Mouse (Mus musculus): Measurements from ENCODE around the gene Fbxl8. TPM values are rescaled to one million over a fixed set of nuclear protein-coding genes. Genes with fewer than 3 reads are reported as not detected.

Fbxl8 gene
- polyA plus RNA-seq, 1 experiment from 2014 or later, result 3.1 TPM

- Histone ChIP-seq H3K27me3 (ENCODE audit: insufficient read depth, low read length) (no peaks in the 10 kb centered on the region), H3K27ac (ENCODE audit: low read length) (no peak overlapping the region), H3K9me3 (ENCODE audit: low read length) (no peaks in the 10 kb centered on the region), H3K4me1 (ENCODE audit: insufficient read depth, low read length) (no peaks in the 10 kb centered on the region), H3K4me3 (ENCODE audit: low read length) (no peak overlapping the region), H3K9ac (replicated peaks; ENCODE audit: low read length) (no peak overlapping the region), H3K4me2 (replicated peaks; ENCODE audit: low read depth, low read length) (no peak overlapping the region), H3K36me3 (ENCODE audit: insufficient read depth, low read length) (peaks cover 6% of the 10 kb centered on the region)
- WGBS, result 36% methylated on average over 1 of the region's 1 CpGs
- no peak for ATAC-seq (ENCODE audit: low FRiP score, low TSS enrichment)
These were observed 31.1 kb upstream of the Fbxl8 start for GRCm38 (mm10) chr8:105233126-105233935.

GRCm38 (mm10) chr8:105235206-105235605 lies 29.2 kb upstream of the Fbxl8 start:
- Histone ChIP-seq H3K27ac (ENCODE audit: low read length) (no peak overlapping the region), H3K9me3 (ENCODE audit: low read length) (no peaks in the 10 kb centered on the region), H3K36me3 (ENCODE audit: insufficient read depth, low read length) (peaks cover 23% of the 10 kb centered on the region), H3K4me3 (ENCODE audit: low read length) (no peak overlapping the region), H3K4me2 (replicated peaks; ENCODE audit: low read depth, low read length) (no peak overlapping the region), H3K4me1 (ENCODE audit: insufficient read depth, low read length) (no peaks in the 10 kb centered on the region), H3K27me3 (ENCODE audit: insufficient read depth, low read length) (no peaks in the 10 kb centered on the region), H3K9ac (replicated peaks; ENCODE audit: low read length) (no peak overlapping the region)
- ATAC-seq (ENCODE audit: low FRiP score, low TSS enrichment), result no peak
- 68% methylated on average over 1 of the region's 1 CpGs for WGBS

- Histone ChIP-seq H3K4me3 (ENCODE audit: low read length) (no peak overlapping the region), H3K27me3 (ENCODE audit: insufficient read depth, low read length) (no peaks in the 10 kb centered on the region), H3K9me3 (ENCODE audit: low read length) (no peaks in the 10 kb centered on the region), H3K9ac (replicated peaks; ENCODE audit: low read length) (no peak overlapping the region), H3K36me3 (ENCODE audit: insufficient read depth, low read length) (peaks cover 36% of the 10 kb centered on the region), H3K4me2 (replicated peaks; ENCODE audit: low read depth, low read length) (no peak overlapping the region), H3K27ac (ENCODE audit: low read length) (no peak overlapping the region), H3K4me1 (ENCODE audit: insufficient read depth, low read length) (no peaks in the 10 kb centered on the region)
- 80% methylated on average over 14 of the region's 14 CpGs for WGBS
- no peak for ATAC-seq (ENCODE audit: low FRiP score, low TSS enrichment)
These were observed 26.9 kb upstream of the Fbxl8 start for GRCm38 (mm10) chr8:105237442-105238142.

GRCm38 (mm10) chr8:105241016-105241415 lies 23.4 kb upstream of the Fbxl8 start:
- WGBS, result 97% methylated on average over 7 of the region's 7 CpGs
- H3K36me3 ChIP-seq (ENCODE audit: insufficient read depth, low read length), result peaks cover 30% of the 10 kb centered on the region
- ATAC-seq (ENCODE audit: low FRiP score, low TSS enrichment), result no peak

DNA sequence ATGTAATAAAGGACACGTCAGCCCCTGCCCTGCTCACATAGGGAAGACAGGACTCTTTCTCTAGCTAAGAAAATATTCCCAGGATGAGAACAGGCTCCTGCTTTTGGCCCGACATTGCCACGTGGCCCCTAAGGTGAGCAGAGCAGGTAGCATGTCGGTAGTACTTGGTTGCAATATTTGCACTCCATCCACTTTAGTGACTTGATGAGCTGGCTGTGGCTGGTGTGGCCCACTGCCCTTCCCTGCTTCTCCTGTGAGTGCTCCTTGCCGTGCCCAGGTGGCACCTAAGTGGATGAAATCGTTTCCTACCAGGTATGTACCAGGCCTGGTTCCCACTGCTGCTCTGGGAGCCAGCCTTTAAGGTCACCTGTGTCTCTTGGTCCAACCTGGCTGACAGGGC lies 12.5 kb upstream of the Fbxl8 start:
- Histone ChIP-seq H3K9ac (replicated peaks; ENCODE audit: low read length) (no peak overlapping the region), H3K4me3 (ENCODE audit: low read length) (no peak overlapping the region), H3K4me2 (replicated peaks; ENCODE audit: low read depth, low read length) (no peak overlapping the region), H3K9me3 (ENCODE audit: low read length) (no peaks in the 10 kb centered on the region), H3K27me3 (ENCODE audit: insufficient read depth, low read length) (peaks cover 9% of the 10 kb centered on the region; the same call in 1 of the 2 replicates), H3K4me1 (ENCODE audit: insufficient read depth, low read length) (peaks cover 11% of the 10 kb centered on the region), H3K36me3 (ENCODE audit: insufficient read depth, low read length) (peaks cover 41% of the 10 kb centered on the region), H3K27ac (ENCODE audit: low read length) (no peak overlapping the region)
- ATAC-seq (ENCODE audit: low FRiP score, low TSS enrichment), result no peak
- WGBS, result 92% methylated on average over 6 of the region's 6 CpGs

More at GRCm38 (mm10) chr8:105241016-105241415, 23.4 kb upstream of the Fbxl8 start:
- H3K9me3 ChIP-seq (ENCODE audit: low read length), result no peaks in the 10 kb centered on the region
- H3K4me1 ChIP-seq (ENCODE audit: insufficient read depth, low read length), result no peaks in the 10 kb centered on the region
- H3K4me3 ChIP-seq (ENCODE audit: low read length), result no peak overlapping the region
- H3K4me2 ChIP-seq (replicated peaks; ENCODE audit: low read depth, low read length), result no peak overlapping the region
- no peak overlapping the region for H3K27ac ChIP-seq (ENCODE audit: low read length)
- no peak overlapping the region for H3K9ac ChIP-seq (replicated peaks; ENCODE audit: low read length)
- no peaks in the 10 kb centered on the region for H3K27me3 ChIP-seq (ENCODE audit: insufficient read depth, low read length)

- Histone ChIP-seq H3K9me3 (ENCODE audit: low read length) (no peaks in the 10 kb centered on the region), H3K9ac (replicated peaks; ENCODE audit: low read length) (no peak overlapping the region), H3K27me3 (ENCODE audit: insufficient read depth, low read length) (peaks cover 15% of the 10 kb centered on the region), H3K4me3 (ENCODE audit: low read length) (no peak overlapping the region), H3K4me1 (ENCODE audit: insufficient read depth, low read length) (peaks cover 11% of the 10 kb centered on the region), H3K36me3 (ENCODE audit: insufficient read depth, low read length) (peaks cover 41% of the 10 kb centered on the region), H3K27ac (ENCODE audit: low read length) (no peak overlapping the region), H3K4me2 (replicated peaks; ENCODE audit: low read depth, low read length) (no peak overlapping the region)
- no peak for ATAC-seq (ENCODE audit: low FRiP score, low TSS enrichment)
- WGBS, result 86% methylated on average over 10 of the region's 10 CpGs
These were observed 11.5 kb upstream of the Fbxl8 start for GRCm38 (mm10) chr8:105252680-105253537.

DNA sequence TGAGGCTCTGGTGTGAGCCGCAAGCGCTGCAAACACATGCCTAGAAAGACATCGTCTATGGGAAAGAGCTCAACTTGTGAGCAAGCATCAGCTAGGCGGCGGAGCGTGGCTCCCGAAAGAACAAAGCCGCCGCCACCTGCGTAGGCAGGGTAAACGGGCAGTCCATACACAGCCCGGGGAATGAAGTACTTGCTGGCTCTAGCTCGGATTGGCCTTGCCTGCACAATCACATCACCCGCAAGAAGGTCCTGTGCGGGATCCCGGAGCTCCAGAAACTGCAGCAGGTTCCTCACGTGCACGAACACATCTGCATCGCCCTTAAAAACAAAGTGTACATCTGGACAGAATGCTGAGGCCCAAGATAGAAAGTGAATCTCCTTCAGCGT lies 10.7 kb upstream of the Fbxl8 start:
- peaks cover 34% of the 10 kb centered on the region for H3K36me3 ChIP-seq (ENCODE audit: insufficient read depth, low read length)
- peak; percentile 40; the same call in 1 of the 2 replicates for ATAC-seq (ENCODE audit: low FRiP score, low TSS enrichment)
- H3K4me1 ChIP-seq (ENCODE audit: insufficient read depth, low read length), result peaks cover 15% of the 10 kb centered on the region
- peak overlapping the region; percentile 47 for H3K9ac ChIP-seq (replicated peaks; ENCODE audit: low read length)
- H3K9me3 ChIP-seq (ENCODE audit: low read length), result no peaks in the 10 kb centered on the region
- 35% methylated on average over 20 of the region's 20 CpGs for WGBS
- no peak overlapping the region for H3K27ac ChIP-seq (ENCODE audit: low read length)
- H3K4me2 ChIP-seq (replicated peaks; ENCODE audit: low read depth, low read length), result peak overlapping the region; percentile 97
- H3K27me3 ChIP-seq (ENCODE audit: insufficient read depth, low read length), result peaks cover 24% of the 10 kb centered on the region
- peak overlapping the region; percentile 64 for H3K4me3 ChIP-seq (ENCODE audit: low read length)

DNA sequence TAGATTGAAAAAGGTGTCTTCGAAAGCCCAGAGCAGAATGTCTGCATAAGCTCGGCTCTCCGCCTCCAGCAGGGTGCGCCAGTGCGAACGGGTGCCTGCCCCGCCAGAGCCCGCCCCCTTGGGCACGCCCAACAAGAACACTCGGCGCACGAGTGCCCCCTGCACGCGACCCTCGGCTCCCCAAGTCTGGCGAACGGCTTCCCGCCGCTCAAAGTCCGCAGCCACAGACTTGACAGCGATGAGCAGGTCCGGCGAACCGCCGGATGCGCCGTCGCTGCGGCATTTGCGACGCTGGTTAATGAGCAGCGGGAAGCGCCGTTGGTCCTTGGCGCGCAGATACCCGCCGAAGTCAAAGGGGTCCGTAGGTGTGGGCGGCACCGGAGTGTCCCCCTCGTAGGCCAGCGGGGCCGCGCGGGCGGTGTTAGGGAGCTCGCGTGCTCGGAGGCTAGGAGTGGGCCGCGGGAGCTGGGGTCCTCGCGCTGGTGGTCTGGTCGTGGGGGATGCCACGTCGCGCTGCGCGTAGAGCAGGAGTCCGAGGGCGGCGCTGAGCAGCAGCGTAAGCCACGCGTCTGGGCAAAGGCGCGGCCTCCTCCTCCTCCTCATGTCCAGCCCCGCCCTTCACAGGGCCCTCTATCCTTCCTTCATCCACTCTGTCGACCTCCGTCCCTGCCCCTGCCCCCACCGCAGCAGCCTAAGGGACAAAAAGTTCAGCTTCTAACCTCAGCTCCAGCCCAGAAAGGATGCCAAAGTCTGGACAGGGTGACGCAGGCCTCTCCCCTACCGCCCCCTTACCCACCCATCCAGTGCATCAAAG lies 10.1 kb upstream of the Fbxl8 start:
- peak overlapping the region; percentile 64 for H3K4me3 ChIP-seq (ENCODE audit: low read length)
- peaks cover 21% of the 10 kb centered on the region for H3K4me1 ChIP-seq (ENCODE audit: insufficient read depth, low read length)
- peak overlapping the region; percentile 73 for H3K9ac ChIP-seq (replicated peaks; ENCODE audit: low read length)
- peaks cover 30% of the 10 kb centered on the region for H3K27me3 ChIP-seq (ENCODE audit: insufficient read depth, low read length)
- H3K27ac ChIP-seq (ENCODE audit: low read length), result peak overlapping the region; percentile 68
- H3K9me3 ChIP-seq (ENCODE audit: low read length), result no peaks in the 10 kb centered on the region
- peaks cover 31% of the 10 kb centered on the region for H3K36me3 ChIP-seq (ENCODE audit: insufficient read depth, low read length)
- WGBS, result under 1% methylated on average over 71 of the region's 74 CpGs
- peak overlapping the region; percentile 97 for H3K4me2 ChIP-seq (replicated peaks; ENCODE audit: low read depth, low read length)
- peak; percentile 86 for ATAC-seq (ENCODE audit: low FRiP score, low TSS enrichment)

DNA sequence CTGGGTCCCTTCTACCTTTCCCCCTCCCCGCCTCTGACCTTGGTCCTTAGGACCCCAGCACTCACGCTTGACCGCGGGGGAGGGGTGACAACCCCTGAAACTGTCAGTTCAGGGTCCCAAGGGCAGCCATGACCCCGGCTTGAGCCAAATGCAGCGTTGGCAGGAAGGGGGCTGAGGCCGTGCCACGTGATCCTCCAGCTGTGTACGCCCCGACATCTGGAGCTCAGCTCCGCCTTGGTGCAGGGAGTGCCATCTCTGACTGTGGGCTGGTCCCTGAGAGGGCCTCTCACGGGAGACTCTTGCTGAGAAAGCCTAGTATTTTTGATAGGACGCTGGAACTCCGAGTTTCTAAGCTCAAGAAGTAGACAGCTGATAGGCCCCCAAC lies 9.5 kb upstream of the Fbxl8 start, which contains the start of gene B3gnt9:
TSS of gene B3gnt9 (minus strand) at position 188 of the 385 bp plus-strand sequence.
- peaks cover 26% of the 10 kb centered on the region for H3K36me3 ChIP-seq (ENCODE audit: insufficient read depth, low read length)
- peaks cover 34% of the 10 kb centered on the region for H3K27me3 ChIP-seq (ENCODE audit: insufficient read depth, low read length)
- 2% methylated on average over 14 of the region's 14 CpGs for WGBS
- H3K4me2 ChIP-seq (replicated peaks; ENCODE audit: low read depth, low read length), result peak within 1 kb of the TSS; percentile 97
- H3K27ac ChIP-seq (ENCODE audit: low read length), result peak within 1 kb of the TSS; percentile 68
- H3K9me3 ChIP-seq (ENCODE audit: low read length), result no peaks in the 10 kb centered on the region
- H3K9ac ChIP-seq (replicated peaks; ENCODE audit: low read length), result peak within 1 kb of the TSS; percentile 73
- peaks cover 26% of the 10 kb centered on the region for H3K4me1 ChIP-seq (ENCODE audit: insufficient read depth, low read length)
- peak within 1 kb of the TSS; percentile 64 for H3K4me3 ChIP-seq (ENCODE audit: low read length)
- ATAC-seq (ENCODE audit: low FRiP score, low TSS enrichment), result peak; percentile 74

Data from kidney, embryonic 16.5 days (tissue).